Mouse (Mus musculus) myocyte (in vitro differentiated cells): Measurements from ENCODE around the gene Gm20894.
"Not testable (repeated sequence)": the region's sequence is repeated elsewhere in the genome, so short reads cannot be mapped to it uniquely, and the experiment has no call there.

Source experiments
- POLR2A ChIP-seq: IDR thresholded peaks from one replicate; pipeline ENCODE4 v1.6.1; 2011; ENCODE audit warnings: low read depth, mild to moderate bottlenecking, control low read depth, moderate library complexity; ENCODE audit not compliant: insufficient read length
- USF1 ChIP-seq: IDR thresholded peaks from one replicate; pipeline ENCODE4 v1.6.1; 2011; ENCODE audit warnings: low read depth, mild to moderate bottlenecking, control low read depth, moderate library complexity

DNA sequence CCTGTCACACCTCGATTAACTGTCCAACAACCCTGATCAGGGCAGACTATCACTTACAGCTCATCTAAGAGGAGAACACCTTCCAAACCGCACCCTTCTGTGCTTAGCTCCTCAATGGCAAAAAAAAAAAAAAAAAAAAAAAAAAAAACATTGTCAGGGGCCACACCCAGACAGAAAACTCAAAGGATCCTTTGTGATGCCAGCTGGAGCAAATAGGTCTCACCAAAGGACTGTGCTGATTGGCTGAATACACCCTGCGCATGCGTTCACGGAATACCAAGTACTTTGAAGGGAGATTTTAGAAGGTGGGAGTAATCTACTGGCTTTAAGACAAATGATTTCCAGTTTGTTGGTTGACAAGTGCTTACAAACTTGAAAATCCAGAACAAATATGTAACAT is at the start of gene Gm20894:
- not testable (repeated sequence) for TF ChIP-seq POLR2A, USF1
